In genomic region chr5:136986695-136987137, GRCm38 (mm10) we compare ENCODE assay signal across 8 mouse cellular contexts. TPM values are rescaled to one million over a fixed set of nuclear protein-coding genes. Genes with fewer than 3 reads are reported as not detected.
DNase-seq lines count a peak whose midpoint lies in the region; ATAC-seq and TF ChIP-seq lines count a peak whose summit lies in the region.

TSS of gene Plod3 (plus strand) at chr5:136987019.

- no peaks in the 10 kb centered on the region for H3K27me3 ChIP-seq in heart, embryonic 12.5 days (replicated peaks)
- no peaks in the 10 kb centered on the region for H3K27me3 ChIP-seq in kidney, postnatal 0 days (ENCODE audit: insufficient read depth, low read length)
- no peaks in the 10 kb centered on the region for H3K27me3 ChIP-seq in liver, embryonic 11.5 days (replicated peaks; ENCODE audit: control insufficient read depth, insufficient read depth, low read length)
- no peaks in the 10 kb centered on the region for H3K27me3 ChIP-seq in stomach, embryonic 15.5 days (replicated peaks)

- no peak; the same call in 1 of the 2 replicates for TF ChIP-seq CTCF in kidney, postnatal 0 days (IDR thresholded peaks at IDR 0.05; ENCODE audit: low read depth)

- peak; percentile 99 for DNase-seq in CD4-positive helper T cell, adult 2 months (ENCODE audit: low read depth, low spot score)
- DNase-seq in brain, embryonic 18.5 days (ENCODE audit: low read depth, low spot score), result peak; percentile 99
- peak; percentile 100 for DNase-seq in kidney, postnatal 0 days (ENCODE audit: low spot score)
- peak; percentile 90 for DNase-seq in liver, embryonic 11.5 days (ENCODE audit: low spot score)
- peak; percentile 99 for DNase-seq in naive thymus-derived CD4-positive, alpha-beta T cell, adult 2 months (ENCODE audit: low read depth)

- H3K4me2 ChIP-seq in heart, embryonic 12.5 days, result peak within 1 kb of the TSS; percentile 93
- peak within 1 kb of the TSS; percentile 81 for H3K4me2 ChIP-seq in kidney, postnatal 0 days (ENCODE audit: low read length)
- H3K4me2 ChIP-seq in liver, embryonic 11.5 days, result peak within 1 kb of the TSS; percentile 86
- H3K4me2 ChIP-seq in stomach, embryonic 15.5 days, result peak within 1 kb of the TSS; percentile 88

- H3K9me3 ChIP-seq in heart, embryonic 12.5 days (replicated peaks), result no peaks in the 10 kb centered on the region
- H3K9me3 ChIP-seq in kidney, postnatal 0 days (replicated peaks; ENCODE audit: low read length), result no peaks in the 10 kb centered on the region
- no peaks in the 10 kb centered on the region for H3K9me3 ChIP-seq in liver, embryonic 11.5 days (ENCODE audit: control insufficient read depth, low read length)
- H3K9me3 ChIP-seq in stomach, embryonic 15.5 days, result no peaks in the 10 kb centered on the region

- peak within 1 kb of the TSS; percentile 87 for H3K4me3 ChIP-seq in heart, embryonic 12.5 days
- peak within 1 kb of the TSS; percentile 90 for H3K4me3 ChIP-seq in kidney, postnatal 0 days (replicated peaks; ENCODE audit: low read depth, low read length)
- peak within 1 kb of the TSS; percentile 77 for H3K4me3 ChIP-seq in liver, embryonic 11.5 days (ENCODE audit: low read depth, low read length)
- H3K4me3 ChIP-seq in stomach, embryonic 15.5 days (replicated peaks), result peak within 1 kb of the TSS; percentile 78

- WGBS in heart, embryonic 12.5 days, result under 1% methylated on average over 26 of the region's 26 CpGs
- under 1% methylated on average over 26 of the region's 26 CpGs for WGBS in kidney, postnatal 0 days
- WGBS in liver, embryonic 11.5 days, result 0% methylated on average over 26 of the region's 26 CpGs
- under 1% methylated on average over 26 of the region's 26 CpGs for WGBS in stomach, embryonic 15.5 days

- peak within 1 kb of the TSS; percentile 92 for H3K27ac ChIP-seq in heart, embryonic 12.5 days (ENCODE audit: poor library complexity, severe bottlenecking)
- peak within 1 kb of the TSS; percentile 89 for H3K27ac ChIP-seq in kidney, postnatal 0 days
- H3K27ac ChIP-seq in liver, embryonic 11.5 days (ENCODE audit: low read depth, low read length), result peak within 1 kb of the TSS; percentile 85
- peak within 1 kb of the TSS; percentile 96 for H3K27ac ChIP-seq in stomach, embryonic 15.5 days

- peaks cover 17% of the 10 kb centered on the region for H3K4me1 ChIP-seq in heart, embryonic 12.5 days (replicated peaks)
- H3K4me1 ChIP-seq in kidney, postnatal 0 days (replicated peaks; ENCODE audit: insufficient read depth, low read length), result peaks cover 5% of the 10 kb centered on the region
- H3K4me1 ChIP-seq in liver, embryonic 11.5 days (replicated peaks; ENCODE audit: control insufficient read depth, insufficient read depth, low read length), result peaks cover 6% of the 10 kb centered on the region; the same call in 1 of the 2 replicates
- 0 out of 2 replicates have a peak, but pooled peaks cover 11% of the 10 kb centered on the region for H3K4me1 ChIP-seq in stomach, embryonic 15.5 days

- peaks cover 53% of the 10 kb centered on the region for H3K36me3 ChIP-seq in heart, embryonic 12.5 days
- peaks cover 21% of the 10 kb centered on the region for H3K36me3 ChIP-seq in kidney, postnatal 0 days (ENCODE audit: insufficient read depth, low read length)
- H3K36me3 ChIP-seq in liver, embryonic 11.5 days (ENCODE audit: control insufficient read depth, insufficient read depth, low read length), result peaks cover 22% of the 10 kb centered on the region
- peaks cover 19% of the 10 kb centered on the region for H3K36me3 ChIP-seq in stomach, embryonic 15.5 days

- peak; percentile 90 for ATAC-seq in erythroid progenitor cell, adult 5-6 weeks (replicated peaks; ENCODE audit: low FRiP score, poor library complexity, severe bottlenecking)
- peak; percentile 92 for ATAC-seq in heart, embryonic 12.5 days (ENCODE audit: insufficient number of reproducible peaks, low FRiP score)
- ATAC-seq in kidney, postnatal 0 days (replicated peaks; ENCODE audit: low FRiP score, low read depth), result peak; percentile 89
- ATAC-seq in liver, embryonic 11.5 days (replicated peaks; ENCODE audit: low FRiP score), result peak; percentile 91
- ATAC-seq in stomach, embryonic 15.5 days (ENCODE audit: insufficient read depth, low FRiP score, low read depth), result peak; percentile 94

- H3K9ac ChIP-seq in heart, embryonic 12.5 days, result peak within 1 kb of the TSS; percentile 93
- peak within 1 kb of the TSS; percentile 83 for H3K9ac ChIP-seq in kidney, postnatal 0 days (ENCODE audit: low read depth, low read length)
- H3K9ac ChIP-seq in liver, embryonic 11.5 days (ENCODE audit: low read depth, low read length), result peak within 1 kb of the TSS; percentile 85
- H3K9ac ChIP-seq in stomach, embryonic 15.5 days, result peak within 1 kb of the TSS; percentile 73

RNA-seq across cellular contexts. Expression of gene Plod3, which starts in this region (rescaled TPM):
- total RNA-seq in erythroid progenitor cell, adult 5-6 weeks (2015; ENCODE audit: low replicate concordance), result 9.7 and 10.1 TPM in 2 replicates
- total RNA-seq in erythroid progenitor cell, adult 5-6 weeks (2017; ENCODE audit: low replicate concordance), result 6.0 and 12.1 TPM in 2 replicates
- 42.7 and 48.6 TPM in 2 replicates for polyA plus RNA-seq in heart, embryonic 12.5 days (2016; fragmentation: Nextera tagmentation; extraction: Ambion mirVana)
- 30.6 and 32.0 TPM in 2 replicates for polyA plus RNA-seq in kidney, postnatal 0 days (2015; fragmentation: Nextera tagmentation; extraction: Ambion mirVana)
- polyA plus RNA-seq in liver, embryonic 11.5 days (2014; fragmentation: Nextera tagmentation; extraction: Ambion mirVana), result 28.7 and 29.2 TPM in 2 replicates
- polyA plus RNA-seq in stomach, embryonic 15.5 days (2015; fragmentation: Nextera tagmentation; extraction: Ambion mirVana), result 44.8 and 46.8 TPM in 2 replicates

Comparison
In these comparisons a context has a peak if more than half of its experiments do, and no peak if none do; other contexts are left out.
1. Peak in every context shown above with its lines: DNase-seq, ATAC-seq, H3K4me3 ChIP-seq and H3K27ac ChIP-seq.